Mouse (Mus musculus): ENCODE results near the gene Sgca. TPM values are rescaled to one million over a fixed set of nuclear protein-coding genes. Genes with fewer than 3 reads are reported as not detected.

The Sgca gene
- polyA plus RNA-seq, 1 experiment from 2014 or later, result 0.28 TPM

DNA sequence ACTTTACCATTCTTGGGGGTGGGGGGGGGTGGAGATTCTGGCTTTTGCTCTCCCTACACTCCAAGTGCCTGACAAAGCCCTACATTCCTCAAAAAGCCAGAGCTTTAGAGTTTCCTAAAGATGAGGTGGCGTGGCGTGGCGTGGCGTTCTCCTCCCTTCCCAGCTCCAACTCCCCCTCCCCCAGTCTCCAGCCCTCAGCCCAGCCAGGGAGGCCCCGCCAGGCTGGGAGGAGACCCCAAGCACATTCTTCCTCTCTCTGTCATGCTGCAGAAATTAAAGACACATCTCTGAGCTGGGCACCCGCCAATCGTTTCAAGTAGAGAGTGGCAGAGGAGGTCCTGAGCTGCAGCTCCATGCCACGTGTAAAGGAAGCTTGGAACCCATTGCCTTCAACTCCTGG, 42.5 kb downstream of the Sgca start:
- 0 out of 2 replicates have a peak, but pooled peaks cover 6% of the 10 kb centered on the region for H3K27me3 ChIP-seq (ENCODE audit: insufficient read depth, low read length)
- H3K27ac ChIP-seq, result peak overlapping the region; percentile 72
- no peak overlapping the region for H3K4me3 ChIP-seq (replicated peaks; ENCODE audit: low read depth, low read length)
- 0 out of 2 replicates have a peak overlapping the region, but pooled peaks have one; percentile 19 for H3K4me2 ChIP-seq (ENCODE audit: low read length)
- H3K36me3 ChIP-seq (ENCODE audit: insufficient read depth, low read length), result no peaks in the 10 kb centered on the region
- H3K4me1 ChIP-seq (replicated peaks; ENCODE audit: insufficient read depth, low read length), result peaks cover 28% of the 10 kb centered on the region
- no peak for ATAC-seq (replicated peaks; ENCODE audit: low FRiP score, low read depth)
- 19% methylated on average over 8 of the region's 8 CpGs for WGBS
- peak; percentile 72 for DNase-seq (ENCODE audit: low spot score)
- H3K9me3 ChIP-seq (replicated peaks; ENCODE audit: low read length), result no peaks in the 10 kb centered on the region
- no peak overlapping the region for H3K9ac ChIP-seq (ENCODE audit: low read depth, low read length)
- TF ChIP-seq CTCF (IDR thresholded peaks at IDR 0.05; ENCODE audit: low read depth), result no peak

DNA sequence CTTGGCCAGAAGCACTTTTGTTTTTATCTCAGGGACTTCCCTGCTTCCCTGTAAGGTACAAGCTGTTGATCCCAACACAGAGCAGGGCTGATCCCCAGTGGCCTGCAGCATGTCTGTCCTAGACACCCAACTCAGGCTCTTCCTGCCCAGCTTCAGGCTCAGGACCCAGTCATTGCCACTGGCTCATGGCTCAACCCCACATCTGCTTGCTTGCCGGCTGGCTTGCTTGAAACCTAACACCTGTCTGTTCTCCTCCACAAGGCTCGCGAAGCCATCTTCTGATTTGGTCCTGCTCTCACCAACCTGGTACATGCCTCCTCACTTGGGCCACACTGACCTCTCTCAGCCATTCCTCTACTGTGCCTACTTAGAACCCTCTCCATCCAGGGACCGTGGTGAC, 46.0 kb downstream of the Sgca start:
- no peak overlapping the region for H3K4me2 ChIP-seq (ENCODE audit: low read length)
- H3K36me3 ChIP-seq (ENCODE audit: insufficient read depth, low read length), result no peaks in the 10 kb centered on the region
- H3K4me3 ChIP-seq (replicated peaks; ENCODE audit: low read depth, low read length), result no peak overlapping the region
- peak overlapping the region; percentile 92 for H3K27ac ChIP-seq
- 37% methylated on average over 4 of the region's 4 CpGs for WGBS
- ATAC-seq (replicated peaks; ENCODE audit: low FRiP score, low read depth), result no peak
- H3K4me1 ChIP-seq (replicated peaks; ENCODE audit: insufficient read depth, low read length), result peaks cover 34% of the 10 kb centered on the region
- no peak for TF ChIP-seq CTCF (IDR thresholded peaks at IDR 0.05; ENCODE audit: low read depth)
- DNase-seq (ENCODE audit: low spot score), result no peak
- no peaks in the 10 kb centered on the region for H3K9me3 ChIP-seq (replicated peaks; ENCODE audit: low read length)
- 0 out of 2 replicates have a peak, but pooled peaks cover 3% of the 10 kb centered on the region for H3K27me3 ChIP-seq (ENCODE audit: insufficient read depth, low read length)
- H3K9ac ChIP-seq (ENCODE audit: low read depth, low read length), result no peak overlapping the region

DNA sequence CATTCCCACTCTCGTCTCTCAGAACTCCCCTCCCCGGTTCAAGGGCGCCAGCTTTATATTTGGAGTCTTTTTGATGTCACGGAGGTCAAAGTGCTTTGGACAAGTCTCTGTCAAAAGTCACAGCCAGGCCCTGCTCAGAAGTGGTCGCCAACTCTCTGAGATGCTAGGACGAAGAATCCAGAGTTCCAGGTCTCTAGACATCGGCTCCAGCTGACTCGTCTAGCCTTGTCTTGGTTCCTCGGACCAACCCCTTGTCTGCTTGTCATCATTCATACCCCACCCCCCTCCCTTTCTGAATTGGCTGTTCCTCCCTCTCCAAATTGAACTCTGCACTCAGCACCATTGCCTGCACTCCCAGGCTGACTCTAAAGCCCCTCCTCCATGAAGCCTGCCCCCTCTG, 46.5 kb downstream of the Sgca start:
- Histone ChIP-seq H3K9ac (ENCODE audit: low read depth, low read length) (no peak overlapping the region), H3K36me3 (ENCODE audit: insufficient read depth, low read length) (no peaks in the 10 kb centered on the region), H3K9me3 (replicated peaks; ENCODE audit: low read length) (no peaks in the 10 kb centered on the region), H3K4me2 (ENCODE audit: low read length) (peak overlapping the region; percentile 21; the same call in 1 of the 2 replicates), H3K27ac (peak overlapping the region; percentile 92), H3K4me1 (replicated peaks; ENCODE audit: insufficient read depth, low read length) (peaks cover 34% of the 10 kb centered on the region), H3K27me3 (ENCODE audit: insufficient read depth, low read length) (no peaks in the 10 kb centered on the region), H3K4me3 (replicated peaks; ENCODE audit: low read depth, low read length) (no peak overlapping the region)
- DNase-seq (ENCODE audit: low spot score) (peak; percentile 41), ATAC-seq (replicated peaks; ENCODE audit: low FRiP score, low read depth) (no peak)
- TF ChIP-seq CTCF (IDR thresholded peaks at IDR 0.05; ENCODE audit: low read depth), result no peak
- 33% methylated on average over 9 of the region's 9 CpGs for WGBS

- no peak overlapping the region for H3K4me3 ChIP-seq (replicated peaks; ENCODE audit: low read depth, low read length)
- 0 out of 2 replicates have a peak overlapping the region, but pooled peaks have one; percentile 18 for H3K9ac ChIP-seq (ENCODE audit: low read depth, low read length)
- TF ChIP-seq CTCF (IDR thresholded peaks at IDR 0.05; ENCODE audit: low read depth), result no peak
- H3K9me3 ChIP-seq (replicated peaks; ENCODE audit: low read length), result no peaks in the 10 kb centered on the region
- H3K27ac ChIP-seq, result peak overlapping the region; percentile 92
- peaks cover 30% of the 10 kb centered on the region for H3K4me1 ChIP-seq (replicated peaks; ENCODE audit: insufficient read depth, low read length)
- H3K27me3 ChIP-seq (ENCODE audit: insufficient read depth, low read length), result no peaks in the 10 kb centered on the region
- WGBS, result 4% methylated on average over 13 of the region's 13 CpGs
- peak overlapping the region; percentile 21; the same call in 1 of the 2 replicates for H3K4me2 ChIP-seq (ENCODE audit: low read length)
- ATAC-seq (replicated peaks; ENCODE audit: low FRiP score, low read depth) (peak; percentile 93), DNase-seq (ENCODE audit: low spot score) (peak; percentile 96)
- H3K36me3 ChIP-seq (ENCODE audit: insufficient read depth, low read length), result no peaks in the 10 kb centered on the region
Observed at GRCm38 (mm10) chr11:94928820-94929219, 47.3 kb downstream of the Sgca start.

DNA sequence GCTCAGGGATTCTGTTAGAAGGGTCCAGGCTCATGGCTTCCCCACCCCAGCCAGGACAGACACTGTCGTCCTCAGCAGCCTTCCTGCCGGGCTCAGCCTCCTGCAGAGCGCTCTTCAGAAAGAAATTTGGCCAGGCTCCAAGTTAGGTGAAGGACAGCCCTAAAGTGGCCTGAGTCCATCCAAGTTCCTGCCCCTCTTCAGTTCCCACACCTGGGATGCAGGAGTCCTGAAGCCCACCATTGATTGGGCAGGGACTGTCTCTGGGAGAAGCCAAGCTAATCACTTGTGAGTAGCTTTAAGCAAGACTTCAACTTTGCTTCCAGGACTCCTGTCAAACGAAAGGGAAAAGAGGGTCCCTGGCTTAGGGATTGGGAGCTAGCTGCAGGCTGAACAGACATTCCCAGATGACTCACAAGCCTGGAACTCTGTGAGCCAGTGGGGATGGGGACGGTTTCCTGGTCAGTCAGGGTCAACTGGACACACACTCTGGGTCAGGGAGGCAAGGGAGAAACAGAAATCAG, 48.3 kb downstream of the Sgca start:
- 0 out of 2 replicates have a peak overlapping the region, but pooled peaks have one; percentile 14 for H3K9ac ChIP-seq (ENCODE audit: low read depth, low read length)
- H3K4me3 ChIP-seq (replicated peaks; ENCODE audit: low read depth, low read length), result no peak overlapping the region
- no peaks in the 10 kb centered on the region for H3K27me3 ChIP-seq (ENCODE audit: insufficient read depth, low read length)
- no peaks in the 10 kb centered on the region for H3K36me3 ChIP-seq (ENCODE audit: insufficient read depth, low read length)
- DNase-seq (ENCODE audit: low spot score) (peak; percentile 61), ATAC-seq (replicated peaks; ENCODE audit: low FRiP score, low read depth) (no peak)
- peaks cover 25% of the 10 kb centered on the region for H3K4me1 ChIP-seq (replicated peaks; ENCODE audit: insufficient read depth, low read length)
- TF ChIP-seq CTCF (IDR thresholded peaks at IDR 0.05; ENCODE audit: low read depth), result no peak
- H3K9me3 ChIP-seq (replicated peaks; ENCODE audit: low read length), result no peaks in the 10 kb centered on the region
- WGBS, result 20% methylated on average over 5 of the region's 5 CpGs
- no peak overlapping the region for H3K4me2 ChIP-seq (ENCODE audit: low read length)
- peak overlapping the region; percentile 80 for H3K27ac ChIP-seq

GRCm38 (mm10) chr11:94926431-94926830, 49.7 kb downstream of the Sgca start:
- 37% methylated on average over 11 of the region's 11 CpGs for WGBS
- Histone ChIP-seq H3K9me3 (replicated peaks; ENCODE audit: low read length) (no peaks in the 10 kb centered on the region), H3K36me3 (ENCODE audit: insufficient read depth, low read length) (no peaks in the 10 kb centered on the region), H3K4me1 (replicated peaks; ENCODE audit: insufficient read depth, low read length) (peaks cover 25% of the 10 kb centered on the region), H3K4me3 (replicated peaks; ENCODE audit: low read depth, low read length) (no peak overlapping the region), H3K4me2 (ENCODE audit: low read length) (no peak overlapping the region), H3K27ac (no peak overlapping the region), H3K27me3 (ENCODE audit: insufficient read depth, low read length) (no peaks in the 10 kb centered on the region), H3K9ac (ENCODE audit: low read depth, low read length) (no peak overlapping the region)
- DNase-seq (ENCODE audit: low spot score) (peak; percentile 26), ATAC-seq (replicated peaks; ENCODE audit: low FRiP score, low read depth) (no peak)
- TF ChIP-seq CTCF (IDR thresholded peaks at IDR 0.05; ENCODE audit: low read depth), result no peak

DNA sequence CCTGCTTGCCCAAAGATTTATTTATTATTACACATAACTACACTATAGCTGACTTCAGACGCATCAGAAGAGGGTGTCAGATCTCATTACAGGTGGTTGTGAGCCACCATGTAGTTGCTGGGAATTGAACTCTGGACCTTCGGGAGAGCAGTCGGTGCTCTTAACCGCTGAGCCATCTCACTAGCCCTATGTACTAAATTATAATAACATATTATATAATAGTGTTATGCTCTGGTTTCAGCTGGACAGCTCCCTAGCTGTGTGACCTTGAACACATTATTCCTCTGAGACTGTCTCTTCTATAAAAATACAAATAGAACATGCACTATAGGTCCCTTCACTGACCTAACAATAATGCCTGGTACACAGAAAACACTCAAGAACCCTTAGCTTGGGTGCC, 51.1 kb downstream of the Sgca start:
- WGBS, result 84% methylated on average over 4 of the region's 4 CpGs
- peaks cover 21% of the 10 kb centered on the region for H3K4me1 ChIP-seq (replicated peaks; ENCODE audit: insufficient read depth, low read length)
- H3K36me3 ChIP-seq (ENCODE audit: insufficient read depth, low read length), result no peaks in the 10 kb centered on the region
- no peak overlapping the region for H3K4me3 ChIP-seq (replicated peaks; ENCODE audit: low read depth, low read length)
- H3K27ac ChIP-seq, result no peak overlapping the region
- H3K4me2 ChIP-seq (ENCODE audit: low read length), result no peak overlapping the region
- ATAC-seq (replicated peaks; ENCODE audit: low FRiP score, low read depth) (no peak), DNase-seq (ENCODE audit: low spot score) (no peak)
- H3K9me3 ChIP-seq (replicated peaks; ENCODE audit: low read length), result no peaks in the 10 kb centered on the region
- no peak for TF ChIP-seq CTCF (IDR thresholded peaks at IDR 0.05; ENCODE audit: low read depth)
- no peaks in the 10 kb centered on the region for H3K27me3 ChIP-seq (ENCODE audit: insufficient read depth, low read length)
- H3K9ac ChIP-seq (ENCODE audit: low read depth, low read length), result no peak overlapping the region

Data from kidney, postnatal 0 days (tissue).